Mouse (Mus musculus): ENCODE measurements around the gene Slc16a9.
"Not testable (repeated sequence)": the region's sequence is repeated elsewhere in the genome, so short reads cannot be mapped to it uniquely, and the experiment has no call there.

Slc16a9 gene

GRCm38 (mm10) chr10:70244921-70245558 lies at the start of gene Slc16a9:
TSS of gene Slc16a9 (plus strand) at chr10:70245100.
- DNase-seq, result peak; percentile 66 to 78

- no peak for DNase-seq
Measured at GRCm38 (mm10) chr10:70195279-70195678, 49.6 kb upstream of the Slc16a9 start.

- peak in 1 of 2 experiments; percentile 44 for DNase-seq
Measured at GRCm38 (mm10) chr10:70195786-70196185, 49.1 kb upstream of the Slc16a9 start.

- DNase-seq, result no peak
Measured at GRCm38 (mm10) chr10:70196666-70197065, 48.2 kb upstream of the Slc16a9 start.

- no peak for DNase-seq
Measured at GRCm38 (mm10) chr10:70197601-70198000, 47.3 kb upstream of the Slc16a9 start.

GRCm38 (mm10) chr10:70198012-70198411 lies 46.9 kb upstream of the Slc16a9 start:
- no peak for DNase-seq

GRCm38 (mm10) chr10:70198951-70199463 lies 45.9 kb upstream of the Slc16a9 start:
- DNase-seq, result no peak

GRCm38 (mm10) chr10:70199466-70200210 lies 45.3 kb upstream of the Slc16a9 start:
- DNase-seq, result no peak

GRCm38 (mm10) chr10:70200889-70201500 lies 43.9 kb upstream of the Slc16a9 start:
- no peak for DNase-seq

GRCm38 (mm10) chr10:70204505-70205399 lies 40.1 kb upstream of the Slc16a9 start, which contains the start of gene Mrln:
TSS of gene Mrln (plus strand) at chr10:70204664.
- peak; percentile 76 to 78 for DNase-seq

- no peak for DNase-seq
Measured at GRCm38 (mm10) chr10:70211281-70211680, 33.6 kb upstream of the Slc16a9 start.

- no peak for DNase-seq
Measured at GRCm38 (mm10) chr10:70220971-70221370, 23.9 kb upstream of the Slc16a9 start.

- DNase-seq, result not testable (repeated sequence)
Measured at GRCm38 (mm10) chr10:70222231-70222630, 22.7 kb upstream of the Slc16a9 start.

GRCm38 (mm10) chr10:70224571-70224970 lies 20.3 kb upstream of the Slc16a9 start:
- DNase-seq, result no peak

- DNase-seq, result no peak
Measured at GRCm38 (mm10) chr10:70225760-70226159, 19.1 kb upstream of the Slc16a9 start.

- DNase-seq, result no peak
Measured at GRCm38 (mm10) chr10:70226608-70227007, 18.3 kb upstream of the Slc16a9 start.

- DNase-seq, result peak in 1 of 2 experiments; percentile 8
Measured at GRCm38 (mm10) chr10:70230352-70230751, 14.5 kb upstream of the Slc16a9 start.

GRCm38 (mm10) chr10:70237936-70238335 lies 7.0 kb upstream of the Slc16a9 start:
- no peak for DNase-seq

- no peak for DNase-seq
Measured at GRCm38 (mm10) chr10:70242751-70243444, 2.0 kb upstream of the Slc16a9 start.

- DNase-seq, result peak in 1 of 2 experiments; percentile 44
Measured at GRCm38 (mm10) chr10:70245559-70245945, 652 bp downstream of the Slc16a9 start.

GRCm38 (mm10) chr10:70246076-70246475 lies 1.2 kb downstream of the Slc16a9 start:
- DNase-seq, result no peak

GRCm38 (mm10) chr10:70250354-70250753 lies 5.5 kb downstream of the Slc16a9 start:
- no peak for DNase-seq

All from cerebellum, postnatal 25 days (tissue).